Mouse (Mus musculus) kidney, postnatal 14 days (tissue): ENCODE results near the gene Stk24.
A peak's percentile ranks its signal among the peaks of the same experiment; 100 is the strongest.

Experiments used
- DNase-seq: peaks from one replicate; pipeline ENCODE4 v3.0.0; 2022; ENCODE audit warnings: mixed read lengths

The Stk24 gene

DNA sequence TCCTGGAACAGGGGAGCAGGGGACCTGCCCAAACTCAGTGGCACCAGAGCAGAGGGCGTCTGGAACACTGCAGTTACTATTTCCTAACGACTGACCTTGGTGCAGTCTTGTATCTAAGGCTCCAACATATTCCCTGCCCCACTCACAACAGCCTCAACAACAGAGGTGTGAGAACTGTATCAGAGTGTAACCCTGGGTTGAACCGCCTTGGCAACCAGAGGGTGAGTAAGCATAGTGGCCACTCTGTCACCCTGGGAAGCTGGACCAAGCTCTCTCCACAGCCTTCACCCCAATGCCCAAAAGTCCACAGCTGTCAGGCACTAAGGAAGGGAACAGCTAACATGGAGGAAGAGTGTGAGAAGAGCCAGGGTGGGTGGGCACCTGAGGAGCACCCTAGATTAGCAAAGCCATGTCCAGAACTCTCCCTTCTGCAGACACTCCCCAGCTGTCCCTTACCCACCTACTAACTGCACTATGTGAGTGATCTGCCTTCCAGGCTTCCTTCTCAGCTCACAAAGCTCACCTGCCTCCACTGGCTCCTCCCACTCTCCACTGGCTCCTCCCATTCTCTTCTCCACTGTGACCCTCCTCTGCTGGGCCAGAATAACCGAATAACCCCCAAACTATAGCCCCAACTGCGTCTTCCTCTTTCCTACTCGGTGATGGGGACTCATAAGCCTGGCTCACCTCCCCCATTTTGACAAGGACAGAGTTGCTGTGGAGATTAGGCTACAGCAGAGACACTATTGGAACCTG, 69.3 kb downstream of the Stk24 start:
- no peak for DNase-seq

DNA sequence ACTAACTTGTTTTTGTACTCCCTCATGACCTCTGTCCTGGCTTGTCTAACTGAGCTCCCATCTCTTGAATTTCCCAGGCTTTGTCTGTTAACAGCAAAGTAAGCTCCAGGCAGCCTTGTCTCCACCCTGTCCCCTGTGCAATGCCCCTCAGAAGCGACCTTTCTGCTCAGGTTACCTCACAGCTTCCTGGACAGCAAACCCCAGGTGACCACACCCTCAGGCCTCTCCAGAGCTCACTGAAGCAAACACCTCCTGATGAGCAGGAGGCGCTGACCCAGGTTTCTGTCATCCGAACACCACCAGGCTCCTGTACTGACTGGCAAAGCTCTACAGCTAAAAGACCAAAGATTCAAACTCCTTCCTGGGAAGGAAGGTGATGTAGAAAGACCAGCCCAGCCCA, 69.9 kb downstream of the Stk24 start:
- no peak for DNase-seq

DNA sequence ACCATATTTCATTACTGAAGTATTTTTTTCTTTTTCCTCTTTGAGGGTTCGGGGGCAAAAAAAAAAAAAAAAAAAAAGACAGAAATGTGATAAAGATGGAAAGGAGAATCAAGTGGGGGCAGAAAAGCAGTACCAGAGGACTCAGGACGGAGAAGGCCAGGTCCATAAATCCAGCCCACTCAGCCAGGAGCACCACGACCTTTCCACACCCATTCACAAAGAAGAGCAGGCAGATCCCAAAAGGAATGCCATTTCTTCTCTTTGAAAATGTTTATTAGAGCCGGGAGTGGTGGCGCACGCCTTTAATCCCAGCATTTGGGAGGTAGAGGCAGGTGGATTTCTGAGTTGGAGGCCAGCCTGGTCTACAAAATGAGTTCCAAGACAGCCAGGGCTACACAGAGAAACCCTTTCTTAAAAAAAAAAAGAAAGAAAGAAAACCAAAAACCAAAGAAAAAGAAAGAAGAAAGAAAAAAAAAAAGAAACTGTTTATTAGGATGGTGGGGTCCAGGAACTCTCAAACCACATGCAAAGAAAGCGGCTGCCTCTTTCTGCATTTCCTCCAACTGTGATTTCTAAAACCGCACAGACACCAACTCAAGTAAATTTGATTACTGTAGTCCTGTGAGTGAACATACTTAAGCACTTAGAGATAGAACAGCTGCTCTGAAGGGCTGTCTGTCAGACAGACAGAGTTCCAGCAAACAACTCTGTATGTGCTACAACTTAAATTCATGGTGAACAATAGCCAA, 74.3 kb downstream of the Stk24 start:
- no peak for DNase-seq

DNA sequence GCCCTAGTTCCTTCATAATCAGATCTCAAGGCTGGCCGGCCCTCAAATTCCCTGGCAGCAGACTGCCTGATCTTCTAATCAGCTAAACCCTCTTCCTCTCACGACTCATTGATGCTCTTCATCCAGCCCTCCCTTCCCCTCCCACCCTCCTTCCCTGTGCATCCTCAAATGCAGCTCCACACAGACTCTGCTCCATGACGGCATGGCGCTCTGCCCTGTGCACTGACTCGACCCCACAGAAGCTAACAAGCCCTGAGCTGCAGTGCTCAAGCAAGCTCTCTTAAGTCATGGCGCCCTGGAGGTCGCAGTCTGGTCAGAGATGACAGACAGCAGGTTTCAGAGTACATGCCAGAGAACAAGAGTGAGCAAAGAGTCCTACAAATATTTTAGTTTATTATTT, 75.3 kb downstream of the Stk24 start:
- DNase-seq, result no peak

DNA sequence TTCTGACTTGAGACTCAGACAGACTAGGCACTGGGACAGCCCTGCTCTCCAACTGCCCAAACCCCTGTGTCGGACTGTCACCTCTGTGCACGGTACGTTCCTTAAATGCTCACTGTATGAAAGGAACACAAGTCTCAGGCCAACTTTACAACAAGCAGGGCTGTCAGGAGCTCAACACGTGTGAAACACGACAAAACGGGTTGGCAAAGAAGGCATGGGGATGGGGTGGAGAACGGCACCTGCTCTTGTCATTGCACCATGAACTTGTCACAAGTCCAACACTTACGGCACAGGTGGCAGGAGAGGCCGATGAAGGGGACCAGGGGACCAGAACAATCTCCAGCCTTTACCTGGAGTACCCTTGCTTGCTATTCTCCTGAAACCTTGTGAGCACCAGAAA, 80.7 kb downstream of the Stk24 start:
- no peak for DNase-seq

DNA sequence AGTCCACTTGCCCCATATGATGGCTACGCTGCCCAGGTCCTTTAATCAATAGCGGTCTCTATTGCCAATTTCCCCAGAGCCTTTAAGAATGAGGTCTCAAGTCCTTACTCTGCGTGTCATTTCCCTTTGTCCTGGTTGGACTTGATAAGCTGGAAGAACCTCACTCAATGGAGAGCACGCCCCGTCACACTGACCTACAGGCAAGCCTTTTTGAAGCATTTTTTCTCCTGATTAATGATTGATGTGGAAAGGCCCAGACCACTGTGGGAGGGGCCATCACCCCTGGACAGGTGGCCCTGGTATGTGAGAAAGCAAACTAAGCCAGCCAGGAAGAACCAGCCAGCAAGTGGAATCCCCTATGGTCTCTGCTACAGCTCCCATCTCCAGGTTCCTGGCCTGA, 81.3 kb downstream of the Stk24 start:
- peak; percentile 81 for DNase-seq

DNA sequence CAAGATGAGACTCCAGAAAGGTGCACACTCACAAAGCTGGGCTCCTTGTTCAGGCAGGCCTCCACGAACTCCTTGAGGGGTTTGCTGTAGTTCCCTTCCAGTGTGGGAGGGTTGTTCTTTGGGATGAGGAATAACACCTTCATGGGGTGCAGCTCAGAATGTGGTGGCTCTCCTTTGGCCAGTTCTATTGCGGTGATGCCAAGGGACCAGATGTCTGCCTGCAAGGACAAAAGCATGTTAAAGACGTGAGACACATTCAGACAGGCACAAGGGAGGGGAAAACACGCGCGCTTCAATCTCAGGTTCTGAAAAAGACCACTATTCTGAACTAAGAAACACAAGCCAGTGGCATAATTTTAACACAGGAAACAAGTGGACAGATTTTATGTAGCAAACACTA, 82.7 kb downstream of the Stk24 start:
- no peak for DNase-seq

DNA sequence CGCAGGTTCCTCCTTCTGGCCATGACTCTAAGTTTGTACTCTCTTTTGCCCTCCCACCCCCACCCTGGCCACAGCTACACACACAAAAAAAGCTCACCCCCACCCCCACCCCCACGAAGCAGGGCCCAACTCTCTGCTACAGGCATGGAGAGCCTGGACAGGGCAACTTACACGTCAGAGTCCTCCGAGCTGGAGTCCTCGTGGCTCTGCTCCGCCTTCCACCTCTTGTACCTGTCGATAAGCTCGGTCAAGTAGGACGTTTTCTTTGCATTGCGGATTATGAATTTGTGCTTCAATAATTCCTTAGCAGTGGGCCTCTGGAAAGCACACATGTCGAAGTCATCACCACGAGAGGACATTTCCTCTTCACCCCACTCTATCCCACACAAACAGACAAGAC, 85.3 kb downstream of the Stk24 start:
- no peak for DNase-seq

DNA sequence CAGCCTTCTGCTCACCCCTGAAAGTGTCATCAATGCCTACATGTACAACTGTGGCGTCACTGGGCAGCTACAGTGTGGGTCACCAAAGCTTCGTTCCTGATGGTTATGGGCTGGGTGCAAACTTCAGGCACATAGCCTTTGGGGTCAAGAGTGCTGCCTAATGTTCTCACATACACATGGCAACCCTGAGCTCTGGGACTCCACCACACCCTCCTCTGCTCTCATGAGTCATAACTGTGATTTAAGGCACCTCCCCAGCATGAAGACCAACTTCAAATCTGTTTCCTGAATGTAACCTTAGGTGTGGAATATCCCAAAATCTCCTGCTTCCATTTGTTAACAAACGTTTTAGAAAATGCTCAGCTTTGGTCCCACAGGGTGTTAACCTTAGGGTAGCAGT, 87.4 kb downstream of the Stk24 start:
- no peak for DNase-seq

DNA sequence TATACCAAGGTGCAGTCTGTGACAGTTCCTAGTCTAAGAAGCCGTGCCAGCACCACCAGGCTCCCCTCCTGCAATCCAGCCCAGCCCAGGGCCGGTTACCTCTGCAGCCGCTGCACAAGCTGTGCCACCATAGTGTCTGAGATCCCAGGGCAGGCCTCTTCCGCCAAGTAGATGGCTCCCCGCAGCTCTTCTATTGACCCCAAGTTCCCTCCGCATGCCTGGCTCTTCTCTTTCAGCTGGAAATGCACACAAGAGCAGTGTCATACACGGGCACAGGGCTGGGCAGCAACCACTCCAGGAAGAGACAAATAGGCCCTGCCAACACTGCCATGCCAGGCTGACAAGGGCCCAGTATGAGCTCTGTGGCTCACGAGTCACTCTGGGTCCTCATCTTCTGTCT, 87.9 kb downstream of the Stk24 start:
- no peak for DNase-seq

DNA sequence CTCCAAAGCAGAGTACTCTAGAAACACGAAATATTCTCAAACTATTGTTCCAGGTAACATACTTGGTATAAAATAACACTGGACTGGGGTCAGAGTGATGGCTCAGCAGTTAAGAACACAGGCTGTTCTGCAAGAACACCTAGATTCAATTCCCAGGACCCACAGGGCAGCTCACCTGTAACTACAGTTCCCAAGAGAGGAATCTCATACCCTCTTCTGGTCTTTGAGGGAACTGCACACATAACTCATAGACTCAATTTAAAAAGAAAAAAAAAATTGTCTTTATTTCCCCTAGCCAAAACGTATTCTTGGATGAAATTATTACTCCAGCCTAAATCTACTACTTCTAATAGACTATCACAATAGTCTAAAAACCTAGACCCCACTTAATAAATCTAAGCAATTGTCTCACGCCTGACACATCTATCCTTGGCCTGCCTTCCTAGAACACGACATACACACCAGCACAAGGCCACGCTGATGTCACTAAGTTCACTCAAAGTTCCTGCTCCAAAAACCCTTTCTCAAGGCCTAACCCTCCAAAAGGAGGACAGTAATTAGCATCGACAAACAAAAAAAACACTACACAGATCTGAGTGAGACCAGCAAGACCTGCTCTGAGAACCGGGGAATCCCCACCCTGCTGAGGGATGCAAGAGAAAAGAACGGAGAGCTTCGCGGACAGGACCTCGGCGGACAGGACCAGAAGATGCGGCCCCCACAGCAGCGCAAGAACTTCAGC, 94.3 kb downstream of the Stk24 start:
- no peak for DNase-seq

DNA sequence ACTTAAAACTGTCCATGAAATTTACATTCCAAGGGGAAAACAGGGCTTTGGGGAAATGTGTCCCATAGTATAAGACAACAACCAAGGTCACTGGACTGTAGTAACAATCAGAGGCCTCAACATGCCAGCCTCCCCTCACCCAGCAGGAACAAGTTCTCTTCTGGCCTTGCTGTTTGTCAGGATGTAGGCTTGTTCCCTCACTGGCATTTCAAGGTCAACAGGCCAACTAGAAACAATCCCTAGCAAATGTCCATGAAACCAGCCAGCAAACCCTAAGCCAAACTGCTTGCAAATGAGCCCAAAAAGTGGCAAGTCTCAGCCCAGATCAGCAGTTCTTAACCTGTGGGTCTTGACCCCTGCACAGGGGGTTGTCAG, 98.5 kb downstream of the Stk24 start:
- DNase-seq, result no peak

DNA sequence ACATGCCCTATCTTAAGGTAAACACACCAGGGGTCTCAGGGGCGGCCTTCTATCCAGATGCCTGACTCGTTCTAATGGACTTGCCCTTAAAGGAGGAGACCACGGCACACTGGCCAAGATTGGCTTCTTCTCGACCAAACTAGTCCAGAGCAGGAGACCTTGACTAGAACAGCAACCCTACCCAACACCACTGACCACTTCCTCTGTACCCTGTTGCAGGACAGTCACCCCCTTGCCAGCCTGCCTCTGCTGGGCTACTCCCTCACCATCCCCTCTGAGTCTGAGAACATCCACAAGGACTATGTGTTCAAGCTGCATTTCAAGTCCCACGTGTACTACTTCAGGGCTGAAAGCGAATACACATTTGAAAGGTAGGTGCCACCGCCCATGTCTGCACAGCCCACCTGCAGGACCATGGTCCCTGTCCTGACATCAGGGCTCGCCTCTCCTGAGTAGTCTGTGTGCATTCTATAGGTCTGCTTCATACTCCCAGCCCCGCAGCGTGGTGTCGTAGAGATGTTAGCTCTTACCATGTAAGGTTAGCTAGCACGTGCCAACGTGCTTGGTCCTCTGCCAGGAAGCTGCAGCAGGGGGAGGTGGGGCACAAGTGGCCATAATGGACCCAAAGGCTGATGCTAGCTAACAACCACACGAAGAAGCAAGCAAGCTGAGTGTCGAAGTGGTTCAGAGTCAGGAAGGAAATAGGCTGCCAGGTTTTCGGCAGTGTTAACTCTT, 99.0 kb downstream of the Stk24 start:
- DNase-seq, result peak; percentile 40

DNA sequence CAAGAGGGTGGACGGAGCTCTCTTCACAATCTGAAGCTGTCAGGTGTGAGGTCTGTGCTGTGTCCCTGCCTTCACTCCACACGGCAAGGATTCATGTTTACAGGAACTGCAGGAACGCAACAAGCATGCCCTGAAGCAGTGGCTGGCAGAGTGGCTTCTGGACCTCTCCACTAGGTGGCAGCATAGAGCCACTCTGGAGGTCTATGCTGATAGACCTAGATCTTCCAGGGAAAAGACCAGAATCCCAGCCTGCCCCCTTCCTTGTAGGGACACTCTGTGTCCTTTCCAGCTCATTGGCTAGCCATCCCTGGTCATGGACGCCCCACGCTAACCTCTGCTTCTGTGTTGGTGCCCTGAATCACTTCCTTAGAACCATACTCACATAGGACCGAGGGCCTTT, 100.7 kb downstream of the Stk24 start:
- peak; percentile 87 for DNase-seq

DNA sequence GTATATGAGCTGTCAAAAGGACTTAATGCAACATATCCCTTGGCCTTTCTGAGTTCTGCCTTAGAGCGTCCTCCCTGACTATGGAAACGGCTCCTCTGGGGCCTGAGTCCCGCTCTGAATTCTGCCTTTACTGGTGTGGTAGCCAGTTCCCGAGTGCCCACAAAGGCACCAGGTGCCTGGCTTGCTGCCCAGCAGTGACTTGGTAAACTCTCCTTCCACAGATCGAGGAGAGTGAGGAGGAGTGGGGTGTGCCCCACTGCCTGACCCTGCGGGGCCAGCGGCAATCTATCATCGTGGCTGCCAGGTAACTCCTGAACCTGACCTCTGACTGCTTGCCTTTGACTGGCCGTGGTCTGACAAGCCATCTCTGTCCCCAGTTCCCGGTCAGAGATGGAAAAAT, 103.8 kb downstream of the Stk24 start:
- no peak for DNase-seq

DNA sequence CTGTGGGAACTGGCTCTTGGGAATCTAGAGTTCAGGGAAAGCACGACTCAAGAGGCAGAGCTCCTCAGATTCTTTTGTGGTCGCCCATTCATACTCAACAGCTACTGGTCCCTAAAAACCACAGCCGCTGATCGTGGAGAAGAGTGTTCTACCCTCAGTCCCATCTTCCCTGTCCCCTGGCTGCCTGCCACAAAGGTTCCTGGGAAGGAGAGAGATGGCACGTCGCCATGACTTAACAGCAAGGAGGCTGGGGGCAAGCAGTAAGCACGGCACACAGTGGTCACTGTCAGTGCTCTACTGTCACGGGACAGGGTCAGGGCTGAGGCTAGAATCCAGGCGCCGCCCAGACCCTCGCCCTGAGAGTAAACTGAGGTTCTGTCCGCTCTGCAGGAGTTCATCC, 104.8 kb downstream of the Stk24 start:
- DNase-seq, result no peak

DNA sequence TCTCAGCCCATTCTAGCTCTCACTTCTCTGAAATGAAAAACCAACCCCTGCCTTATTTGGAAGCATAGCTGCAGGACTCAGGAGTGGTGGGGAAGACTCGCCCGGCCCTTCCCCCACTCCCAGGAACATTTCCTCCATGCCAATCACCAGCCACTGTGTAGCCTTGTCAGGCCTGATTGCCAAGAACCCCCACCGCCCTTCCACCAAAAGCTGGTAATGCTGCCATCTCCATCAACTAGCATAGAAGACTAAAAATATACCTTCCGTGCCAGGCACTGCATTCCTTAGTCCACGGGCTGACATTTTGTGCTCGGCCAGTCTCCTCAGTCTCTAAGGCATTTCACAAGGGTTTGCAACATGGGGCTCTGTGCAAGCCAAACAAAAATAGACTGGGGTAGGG, 109.3 kb downstream of the Stk24 start:
- no peak for DNase-seq

DNA sequence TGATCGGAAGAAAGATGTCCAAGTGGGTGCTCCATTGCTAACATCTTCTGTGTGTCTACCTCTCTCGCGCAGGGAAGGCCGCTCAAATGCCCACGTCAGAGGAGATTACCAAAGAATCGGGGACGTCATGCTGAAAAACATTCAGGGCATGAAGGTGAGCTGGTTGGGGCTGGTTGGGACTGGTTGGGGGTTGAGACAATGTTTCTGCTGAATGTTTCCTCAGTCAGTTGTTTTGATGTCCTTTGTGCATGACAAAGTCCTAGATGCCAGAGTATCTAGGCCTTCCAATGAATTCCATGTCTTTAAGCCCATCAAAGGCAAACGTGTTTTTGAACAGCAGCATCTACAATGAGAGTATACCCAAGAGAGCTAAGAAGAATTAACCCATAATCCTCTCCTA, 112.0 kb downstream of the Stk24 start:
- DNase-seq, result no peak

DNA sequence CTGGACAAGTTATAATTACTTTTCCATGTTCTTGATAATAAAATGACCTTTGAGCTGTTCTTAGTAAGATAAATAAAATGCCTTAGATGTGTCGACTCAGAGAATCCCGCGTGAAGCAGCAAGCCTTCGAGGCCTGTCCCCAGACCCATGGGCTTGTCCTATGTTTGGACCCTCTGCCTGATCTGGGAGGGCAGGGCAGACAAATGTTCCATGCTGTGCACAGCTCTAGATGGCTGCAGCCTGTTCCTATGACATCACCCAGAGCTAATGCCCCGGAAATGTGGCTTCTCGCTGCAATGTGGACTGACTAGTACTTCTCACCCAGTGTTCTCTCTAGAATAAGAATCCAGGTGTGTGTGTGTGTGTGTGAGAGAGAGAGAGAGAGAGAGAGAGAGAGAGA, 115.4 kb downstream of the Stk24 start:
- DNase-seq, result no peak

DNA sequence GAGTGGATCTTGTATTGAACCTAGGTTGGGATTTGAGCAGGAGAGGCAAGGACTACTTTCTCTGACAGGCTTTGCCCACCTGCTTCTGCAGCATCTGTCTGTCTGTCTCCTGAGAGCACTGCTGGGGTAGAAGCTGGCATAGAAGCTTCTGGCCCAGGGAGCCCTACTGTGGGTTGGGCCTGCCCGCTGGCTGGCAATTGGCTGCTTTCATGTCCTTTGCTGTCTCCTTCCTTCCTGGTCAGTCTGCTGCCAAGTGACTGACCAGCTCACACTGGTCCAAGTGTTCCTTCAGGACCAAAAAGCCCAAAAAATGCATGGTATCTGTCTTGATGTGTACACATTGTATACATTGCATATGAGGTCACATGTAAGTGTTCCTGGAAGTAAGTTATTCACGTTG, 115.9 kb downstream of the Stk24 start:
- DNase-seq, result no peak

DNA sequence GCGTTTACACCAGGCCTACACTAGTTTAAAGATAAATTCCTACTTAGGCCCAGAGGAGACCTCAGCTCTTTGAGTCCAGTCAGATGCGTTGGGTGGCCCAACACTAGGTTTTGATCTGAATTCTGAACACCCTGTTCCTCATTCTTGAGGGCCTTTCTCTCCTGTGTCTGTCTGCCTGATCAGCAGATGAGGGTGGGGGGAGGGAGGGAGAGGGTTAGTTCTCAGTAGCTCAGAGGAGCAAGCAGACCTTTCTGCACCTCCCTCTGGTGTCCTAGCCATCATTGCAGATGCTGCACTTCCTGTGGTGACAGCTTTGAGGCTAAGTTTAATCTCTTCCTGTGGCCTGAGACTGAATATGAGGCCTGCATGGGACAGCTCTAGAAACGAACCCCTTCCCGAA, 117.2 kb downstream of the Stk24 start:
- no peak for DNase-seq

DNA sequence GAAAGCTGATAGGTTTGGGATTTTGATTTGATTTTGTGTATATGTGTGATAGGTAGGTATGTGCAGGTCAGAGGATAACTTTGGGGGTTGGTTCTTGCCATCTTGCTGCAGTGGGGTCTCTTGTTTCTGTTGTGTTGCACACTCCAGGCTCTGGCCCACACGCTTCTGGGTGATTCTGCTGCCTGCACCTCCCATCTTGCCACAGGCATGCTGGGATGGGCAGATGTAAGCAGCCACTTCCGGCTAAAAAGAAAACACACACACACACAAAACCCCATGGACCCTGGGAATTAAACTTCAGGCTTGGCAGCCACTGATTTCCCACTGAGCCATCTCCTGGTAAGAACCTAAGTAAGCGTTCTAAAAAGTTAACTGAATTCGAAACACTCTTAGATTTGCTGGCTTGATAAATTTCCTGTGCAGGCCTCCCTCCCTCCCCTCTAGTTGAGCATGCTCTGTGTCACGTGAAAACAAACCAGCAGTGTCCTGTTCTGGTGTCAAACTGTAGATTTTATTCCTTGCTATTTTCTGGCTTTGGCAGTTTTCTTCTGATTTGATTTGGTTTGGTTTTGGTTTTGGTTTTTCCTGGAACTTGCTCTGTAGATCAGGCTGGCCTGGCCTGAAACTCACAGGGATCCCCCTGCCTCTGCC, 118.5 kb downstream of the Stk24 start:
- DNase-seq, result no peak

DNA sequence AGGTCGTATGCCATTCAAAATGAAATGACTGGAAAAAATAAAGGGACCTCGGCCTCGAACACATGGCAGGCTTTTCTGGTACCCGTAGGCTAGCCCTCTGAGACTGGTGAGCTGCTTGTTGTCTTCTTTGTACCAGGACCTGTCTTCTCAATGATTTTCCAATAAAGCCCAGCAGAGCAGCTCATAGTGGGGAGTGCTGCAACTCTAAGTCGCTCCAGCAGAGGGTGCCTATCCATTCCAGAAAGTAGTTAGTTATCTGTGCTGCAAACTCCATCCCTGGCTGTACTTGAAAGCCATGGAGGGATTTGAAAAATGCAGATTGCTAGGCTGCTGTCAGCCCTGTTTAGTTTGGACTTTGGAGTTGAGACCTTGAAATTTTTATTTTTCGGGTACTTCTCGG, 120.0 kb downstream of the Stk24 start:
- peak; percentile 58 for DNase-seq
